Mouse (Mus musculus): ENCODE results near the gene Ltv1. TPM values are rescaled to one million over a fixed set of nuclear protein-coding genes. Genes with fewer than 3 reads are reported as not detected.

Gene Ltv1
- polyA plus RNA-seq (2012; rRNA removed) = 27.4 and 31.0 TPM in 2 replicates

DNA sequence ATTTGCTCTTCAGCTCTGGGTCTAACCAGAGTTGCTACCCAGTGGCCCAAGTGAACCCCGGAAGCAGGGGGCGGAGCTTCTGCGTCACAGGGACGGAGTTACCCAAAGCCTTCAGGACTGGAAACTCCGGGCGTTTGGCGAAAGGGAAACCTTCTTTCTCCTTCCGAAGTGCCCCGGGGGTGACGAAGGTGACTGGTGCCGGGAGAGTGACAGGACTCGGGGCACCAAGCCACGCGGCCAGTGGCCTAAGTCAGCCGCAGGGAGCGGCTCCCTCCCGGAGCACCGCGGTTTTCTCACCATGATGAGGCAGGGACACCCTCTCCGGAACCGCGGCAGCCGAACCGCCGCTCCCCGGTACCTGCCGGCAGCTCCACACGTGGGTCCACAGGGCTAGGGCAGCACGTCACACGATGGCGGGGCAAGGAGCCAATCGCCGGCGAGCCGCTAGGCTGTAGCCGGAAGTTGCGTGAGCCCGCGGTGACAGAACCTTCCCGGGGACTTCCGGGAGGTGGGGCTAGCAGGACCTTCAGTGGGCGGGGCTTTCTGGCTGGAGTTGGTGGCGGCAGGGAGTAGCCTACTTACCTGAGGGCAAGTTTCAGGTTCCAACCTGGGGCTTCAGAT is at the start of gene Ltv1:
TSS of gene Ltv1 (minus strand) at position 438 of the 621 bp plus-strand sequence.

DNA sequence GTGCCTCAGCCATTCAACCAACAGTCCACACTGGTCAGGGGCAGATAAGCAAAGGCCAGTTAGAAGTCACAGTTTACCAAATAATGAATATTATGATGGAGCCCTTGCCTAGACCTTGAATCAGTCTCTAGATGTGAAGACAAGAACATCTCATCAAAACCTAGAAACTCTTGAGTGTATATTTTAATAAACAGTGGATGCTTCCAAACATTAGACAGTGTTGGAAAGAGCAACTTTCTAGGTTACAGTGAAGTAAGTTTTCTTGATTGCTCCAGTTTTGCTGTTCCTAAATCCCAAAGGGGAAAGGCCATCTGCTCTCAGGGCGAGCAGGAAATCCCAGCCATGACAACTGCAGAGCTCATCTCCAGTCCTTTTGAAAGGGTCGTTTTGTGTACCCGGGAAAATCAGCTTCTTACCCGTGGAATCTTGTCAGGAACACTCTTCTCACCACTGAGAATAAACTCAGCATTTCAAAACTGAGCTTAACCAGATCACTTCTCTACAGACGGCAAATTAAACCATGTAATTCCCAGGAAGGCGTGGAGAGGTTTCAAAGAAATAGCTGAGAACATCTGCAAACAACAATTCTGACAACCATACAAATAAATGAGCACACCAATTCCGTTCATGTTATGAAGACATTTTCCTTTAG is 14.9 kb downstream of the Ltv1 start, which contains the start of gene Zc2hc1b:
TSS of gene Zc2hc1b (minus strand) at position 51 of the 652 bp plus-strand sequence.

Other genes with a start within 250 kb of the Ltv1 start
- 0.91 and 1.1 TPM in 2 replicates for gene Stx11, start 228.9 kb downstream of the Ltv1 start, polyA plus RNA-seq (2012; rRNA removed)
- gene Sf3b5, start 187.8 kb downstream of the Ltv1 start, polyA plus RNA-seq (2012; rRNA removed) = 29.5 and 30.4 TPM in 2 replicates
- 54.1 and 58.3 TPM in 2 replicates for gene Plagl1, start 132.7 kb downstream of the Ltv1 start, polyA plus RNA-seq (2012; rRNA removed)
- gene Zc2hc1b, start 15.1 kb downstream of the Ltv1 start, polyA plus RNA-seq (2012; rRNA removed) = not detected in 2 replicates